Mouse (Mus musculus) neural tube, embryonic 14.5 days (tissue): Measurements from ENCODE around the gene Grpel1. TPM values are rescaled to one million over a fixed set of nuclear protein-coding genes. Genes with fewer than 3 reads are reported as not detected.

Source experiments
- ATAC-seq: fragments of 200-750 bp; cut with Nextera tagmentation; 2 replicates; pipeline ENCODE4 v1.8.0; 2017; ENCODE audit warnings: low read depth, mild to moderate bottlenecking, moderate TSS enrichment, moderate library complexity
- H3K27ac ChIP-seq: fragments of 300-500 bp; sonication (generic); 2 replicates; pipeline ENCODE4 v1.5.1; 2014; ENCODE audit warnings: low read depth, mild to moderate bottlenecking, control low read depth, low read length, moderate library complexity, mixed read lengths
- H3K27me3 ChIP-seq: fragments of 300-500 bp; sonication (generic); 2 replicates; pipeline ENCODE4 v1.6.1; 2014; ENCODE audit warnings: low read length; ENCODE audit not compliant: control insufficient read depth, insufficient read depth
- H3K36me3 ChIP-seq: fragments of 300-500 bp; sonication (generic); 2 replicates; pipeline ENCODE4 v1.6.1; 2014; ENCODE audit warnings: low read length, mixed read lengths; ENCODE audit not compliant: control insufficient read depth, insufficient read depth
- H3K4me1 ChIP-seq: fragments of 300-500 bp; sonication (generic); 2 replicates; pipeline ENCODE4 v1.6.1; 2014; ENCODE audit warnings: low read length; ENCODE audit not compliant: control insufficient read depth, insufficient read depth
- H3K4me2 ChIP-seq: fragments of 300-500 bp; sonication (generic); 2 replicates; pipeline ENCODE4 v1.6.1; 2014; ENCODE audit warnings: mild to moderate bottlenecking, low read depth, low read length, control low read depth
- H3K4me3 ChIP-seq: fragments of 300-500 bp; sonication (generic); 2 replicates; pipeline ENCODE4 v1.5.1; 2014; ENCODE audit warnings: low read depth, low read length, control low read depth, mixed read lengths
- H3K9ac ChIP-seq: fragments of 300-500 bp; sonication (generic); replicated peaks from 2 replicates; pipeline ENCODE4 v1.6.1; 2014; ENCODE audit warnings: low read depth, mild to moderate bottlenecking, control low read depth, low read length, mixed read lengths
- H3K9me3 ChIP-seq: fragments of 300-500 bp; sonication (generic); 2 replicates; pipeline ENCODE4 v1.6.1; 2016; ENCODE audit warnings: low read length; ENCODE audit not compliant: control insufficient read depth
- whole genome bisulfite sequencing: fragments of 180-500 bp; shearing (Covaris S2); extraction: QIAGEN DNeasy Blood & Tissue Kit; methylation state at CpG from one replicate; pipeline ENCODE4 v1.1.7; 2014; 5-methylcytosine and 5-hydroxymethylcytosine counted together
- polyA plus RNA-seq: library from polyadenylated mRNA; unstranded; fragments of >200 nt; fragmentation: Nextera tagmentation; extraction: Ambion mirVana; gene quantifications from 2 replicates; pipeline ENCODE4 v1.2.1, GENCODE M21; 2014

Grpel1 gene
- polyA plus RNA-seq, 1 experiment from 2014 or later, result 46.8 TPM

DNA sequence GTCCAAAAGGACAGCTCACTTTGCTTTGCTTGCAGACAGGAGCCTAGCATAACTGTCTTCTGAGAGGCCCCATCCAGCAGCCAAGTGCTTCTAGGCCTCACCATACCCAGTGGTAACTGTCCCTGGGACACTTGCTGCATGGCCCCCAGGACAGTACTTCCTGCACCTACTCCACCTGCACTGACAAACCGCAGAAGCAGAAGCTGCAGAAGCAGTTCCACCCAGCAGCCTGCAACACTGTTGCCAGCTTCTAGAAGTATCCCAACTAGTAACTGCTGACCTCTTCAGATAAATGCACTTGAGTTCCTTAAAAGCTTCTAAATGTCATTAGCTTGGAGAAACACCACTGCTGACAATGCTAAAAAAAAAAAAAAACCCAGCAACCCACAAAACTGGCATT is 50.3 kb downstream of the Grpel1 start:
- 100% methylated on average over 1 of the region's 1 CpGs for WGBS
- no peak overlapping the region for H3K4me3 ChIP-seq
- H3K27me3 ChIP-seq, result no peaks in the 10 kb centered on the region
- H3K4me1 ChIP-seq, result no peaks in the 10 kb centered on the region
- no peaks in the 10 kb centered on the region for H3K9me3 ChIP-seq
- H3K36me3 ChIP-seq, result peaks cover 69% of the 10 kb centered on the region
- no peak overlapping the region for H3K9ac ChIP-seq
- no peak overlapping the region for H3K4me2 ChIP-seq
- H3K27ac ChIP-seq, result no peak overlapping the region
- ATAC-seq, result no peak

DNA sequence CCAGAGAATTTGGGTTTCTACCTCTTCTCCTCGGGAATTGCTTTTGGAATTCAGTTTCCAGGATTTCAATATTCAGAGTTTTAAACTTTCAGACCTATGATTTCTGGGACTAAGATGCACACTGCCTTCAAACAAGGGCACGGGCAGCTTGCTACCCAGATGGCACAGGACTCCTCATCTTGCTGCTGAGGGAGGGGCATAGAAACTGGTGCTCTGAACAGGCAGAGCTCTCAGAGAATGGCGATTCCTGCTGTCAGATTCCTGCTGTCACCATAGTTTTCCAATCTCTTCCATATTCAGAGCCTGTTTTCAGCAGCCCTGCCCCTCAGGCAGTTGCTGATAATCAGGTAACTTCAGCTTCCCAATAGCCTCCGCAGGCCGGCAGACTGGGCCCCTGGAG is 50.8 kb downstream of the Grpel1 start:
- no peak for ATAC-seq
- no peaks in the 10 kb centered on the region for H3K4me1 ChIP-seq
- H3K9me3 ChIP-seq, result no peaks in the 10 kb centered on the region
- H3K27me3 ChIP-seq, result no peaks in the 10 kb centered on the region
- no peak overlapping the region for H3K27ac ChIP-seq
- peaks cover 65% of the 10 kb centered on the region for H3K36me3 ChIP-seq
- no peak overlapping the region for H3K9ac ChIP-seq
- H3K4me2 ChIP-seq, result no peak overlapping the region
- WGBS, result 85% methylated on average over 5 of the region's 5 CpGs
- no peak overlapping the region for H3K4me3 ChIP-seq

- no peaks in the 10 kb centered on the region for H3K4me1 ChIP-seq
- H3K27me3 ChIP-seq, result no peaks in the 10 kb centered on the region
- H3K27ac ChIP-seq, result no peak overlapping the region
- ATAC-seq, result 0 out of 2 replicates have a peak, but pooled peaks have one; percentile 38
- WGBS, result 84% methylated on average over 3 of the region's 3 CpGs
- no peak overlapping the region for H3K4me3 ChIP-seq
- H3K4me2 ChIP-seq, result no peak overlapping the region
- no peaks in the 10 kb centered on the region for H3K9me3 ChIP-seq
- H3K9ac ChIP-seq, result no peak overlapping the region
- H3K36me3 ChIP-seq, result peaks cover 59% of the 10 kb centered on the region
These were observed 52.8 kb downstream of the Grpel1 start for GRCm38 (mm10) chr5:36517596-36517995.

GRCm38 (mm10) chr5:36519751-36520150 is 55.0 kb downstream of the Grpel1 start:
- Histone ChIP-seq H3K9me3 (no peaks in the 10 kb centered on the region), H3K4me2 (no peak overlapping the region), H3K9ac (no peak overlapping the region), H3K27ac (no peak overlapping the region), H3K27me3 (no peaks in the 10 kb centered on the region), H3K36me3 (peaks cover 49% of the 10 kb centered on the region), H3K4me1 (no peaks in the 10 kb centered on the region), H3K4me3 (no peak overlapping the region)
- WGBS, result 76% methylated on average over 3 of the region's 3 CpGs
- ATAC-seq, result no peak

DNA sequence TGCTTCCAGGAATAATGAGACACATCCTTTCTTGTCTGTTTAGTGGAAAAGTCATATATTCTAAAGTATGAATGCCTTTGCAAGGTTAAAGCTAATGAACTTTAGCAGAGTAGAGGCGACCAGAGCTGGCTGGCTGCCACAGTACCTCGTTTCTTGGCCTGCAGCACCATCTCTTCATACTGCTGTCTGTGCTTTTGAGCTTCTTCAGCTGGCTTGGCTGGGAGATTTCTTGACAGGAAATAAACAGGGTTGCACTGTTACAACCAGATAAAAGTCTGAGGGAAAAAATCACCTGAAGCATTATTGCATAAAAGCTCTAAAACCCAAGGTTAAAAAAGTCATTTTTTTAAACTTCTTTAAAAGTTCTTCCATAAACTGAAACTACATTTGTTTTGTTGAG is 58.0 kb downstream of the Grpel1 start:
- no peak for ATAC-seq
- H3K36me3 ChIP-seq, result peaks cover 28% of the 10 kb centered on the region
- WGBS, result 67% methylated on average over 2 of the region's 2 CpGs

GRCm38 (mm10) chr5:36523219-36523703 is 58.5 kb downstream of the Grpel1 start:
- Histone ChIP-seq H3K27ac (no peak overlapping the region), H3K4me3 (no peak overlapping the region), H3K9ac (no peak overlapping the region), H3K4me2 (no peak overlapping the region), H3K36me3 (peaks cover 23% of the 10 kb centered on the region), H3K4me1 (peaks cover 9% of the 10 kb centered on the region; the same call in 1 of the 2 replicates), H3K9me3 (no peaks in the 10 kb centered on the region), H3K27me3 (no peaks in the 10 kb centered on the region)
- 86% methylated on average over 5 of the region's 5 CpGs for WGBS
- ATAC-seq, result no peak

More for the DNA sequence above, 58.0 kb downstream of the Grpel1 start:
- Histone ChIP-seq H3K9me3 (no peaks in the 10 kb centered on the region), H3K4me2 (no peak overlapping the region), H3K27ac (no peak overlapping the region), H3K9ac (no peak overlapping the region), H3K4me1 (peaks cover 6% of the 10 kb centered on the region; the same call in 1 of the 2 replicates), H3K27me3 (no peaks in the 10 kb centered on the region), H3K4me3 (no peak overlapping the region)

Other genes with a start within 250 kb of the Grpel1 start
- 11.1 and 12.6 TPM in 2 replicates for gene Sorcs2, start 66.9 kb upstream of the Grpel1 start, polyA plus RNA-seq
- 5.3 and 5.4 TPM in 2 replicates for gene Tada2b, start 19.3 kb downstream of the Grpel1 start, polyA plus RNA-seq
- 2.7 and 2.8 TPM in 2 replicates for gene Ccdc96, start 19.6 kb downstream of the Grpel1 start, polyA plus RNA-seq
- gene Tbc1d14, start 128.3 kb downstream of the Grpel1 start, polyA plus RNA-seq, result 74.0 and 86.3 TPM in 2 replicates
- 46.8 and 50.7 TPM in 2 replicates for gene D5Ertd579e, start 231.0 kb downstream of the Grpel1 start, polyA plus RNA-seq